22 mouse cellular contexts compared by ENCODE assay signal in the genomic region with DNA sequence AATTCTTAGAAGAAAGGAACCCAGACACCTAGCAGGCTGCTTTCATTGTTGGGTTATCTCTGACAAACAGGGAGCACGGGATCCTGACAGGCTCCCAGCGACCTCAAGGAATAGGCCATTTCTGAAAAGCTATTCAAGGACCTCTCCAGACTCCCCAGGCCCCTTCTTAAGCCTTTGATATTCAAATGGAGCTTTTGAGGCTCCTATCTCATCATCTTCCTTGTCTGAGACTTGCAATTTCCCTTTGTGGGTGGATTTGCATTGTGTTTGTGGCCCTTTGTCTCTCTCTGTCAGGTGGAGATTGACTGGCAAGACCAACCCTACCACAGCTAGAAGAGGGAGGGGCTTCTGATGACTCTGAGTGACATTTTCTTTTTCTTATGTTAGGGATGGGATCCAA.
A peak's percentile ranks its signal among the peaks of the same experiment; 100 is the strongest.
DNase-seq lines count a peak whose midpoint lies in the region; ATAC-seq and TF ChIP-seq lines count a peak whose summit lies in the region.
"Had no signal": no experiment of that assay in that cellular context is flagged by ENCODE, and none has a peak within 500 bp of the region (broad histone marks: within the 10 kb centered on the region; RNA-seq: fewer than 3 reads in every experiment).

No protein-coding gene starts in this region.

- no peaks in the 10 kb centered on the region for H3K27me3 ChIP-seq in midbrain, embryonic 10.5 days (ENCODE audit: low read depth, poor library complexity, severe bottlenecking)
- H3K27me3 ChIP-seq in midbrain, embryonic 16.5 days (ENCODE audit: control insufficient read depth, insufficient read depth, low read depth, low read length): no peaks in the 10 kb centered on the region
- H3K27me3 ChIP-seq in ES-Bruce4 (ENCODE audit: control insufficient read depth, insufficient read depth, low read length, poor library complexity, severe bottlenecking): no peaks in the 10 kb centered on the region
- H3K27me3 ChIP-seq in midbrain, embryonic 14.5 days (ENCODE audit: control insufficient read depth, insufficient read depth, low read length): no peaks in the 10 kb centered on the region
- H3K27me3 ChIP-seq in intestine, postnatal 0 days (replicated peaks; ENCODE audit: control insufficient read depth, insufficient read depth, low read length): no peaks in the 10 kb centered on the region
- H3K27me3 ChIP-seq: heart, embryonic 12.5 days; hindbrain, embryonic 12.5 days had no signal

- H3K4me2 ChIP-seq in midbrain, embryonic 16.5 days (ENCODE audit: low read length): no peak overlapping the region
- H3K4me2 ChIP-seq in midbrain, embryonic 14.5 days (ENCODE audit: low read length): no peak overlapping the region
- H3K4me2 ChIP-seq in intestine, postnatal 0 days (replicated peaks; ENCODE audit: low read depth): no peak overlapping the region
- H3K4me2 ChIP-seq: heart, embryonic 12.5 days; hindbrain, embryonic 12.5 days had no signal

- no peaks in the 10 kb centered on the region for H3K9me3 ChIP-seq in midbrain, embryonic 10.5 days (replicated peaks)
- H3K9me3 ChIP-seq in midbrain, embryonic 16.5 days (replicated peaks; ENCODE audit: control insufficient read depth, low read length, poor library complexity, severe bottlenecking): no peaks in the 10 kb centered on the region
- H3K9me3 ChIP-seq in ES-Bruce4 (replicated peaks; ENCODE audit: control insufficient read depth, insufficient read depth, low read length, poor library complexity, severe bottlenecking): no peaks in the 10 kb centered on the region
- no peaks in the 10 kb centered on the region for H3K9me3 ChIP-seq in midbrain, embryonic 14.5 days (ENCODE audit: control insufficient read depth, low read length)
- H3K9me3 ChIP-seq in intestine, postnatal 0 days (ENCODE audit: control insufficient read depth): no peaks in the 10 kb centered on the region
- H3K9me3 ChIP-seq: heart, embryonic 12.5 days; hindbrain, embryonic 12.5 days had no signal

- no peak for TF ChIP-seq POLR2A in ES-Bruce4 (IDR thresholded peaks at IDR 0.05; ENCODE audit: insufficient read depth, low read length)

- TF ChIP-seq EP300 in ES-Bruce4 (IDR thresholded peaks at IDR 0.05; ENCODE audit: insufficient read depth, low read depth, low read length): peak; percentile 79

- peaks cover 39% of the 10 kb centered on the region for H3K4me1 ChIP-seq in midbrain, embryonic 10.5 days
- H3K4me1 ChIP-seq in midbrain, embryonic 16.5 days (ENCODE audit: control insufficient read depth, insufficient read depth, low read length): peaks cover 9% of the 10 kb centered on the region; the same call in 1 of the 2 replicates
- H3K4me1 ChIP-seq in ES-Bruce4 (ENCODE audit: control insufficient read depth, insufficient read depth, low read length): peaks cover 6% of the 10 kb centered on the region
- H3K4me1 ChIP-seq in midbrain, embryonic 14.5 days (ENCODE audit: control insufficient read depth, insufficient read depth, low read length): 0 out of 2 replicates have a peak, but pooled peaks cover 9% of the 10 kb centered on the region
- H3K4me1 ChIP-seq in intestine, postnatal 0 days (replicated peaks; ENCODE audit: control insufficient read depth, insufficient read depth, low read length): no peaks in the 10 kb centered on the region
- H3K4me1 ChIP-seq: heart, embryonic 12.5 days had no signal

- ATAC-seq in midbrain, embryonic 16.5 days: no peak
- no peak for ATAC-seq in midbrain, embryonic 14.5 days (ENCODE audit: low FRiP score, low TSS enrichment)
- ATAC-seq in intestine, postnatal 0 days: no peak
- ATAC-seq: forebrain, postnatal 0 days; inflammation-experienced regulatory T-cells, adult 6 months; lung, postnatal 0 days had no signal

- WGBS in midbrain, embryonic 10.5 days: 2% methylated on average over 2 of the region's 2 CpGs
- WGBS in midbrain, embryonic 16.5 days: 0% methylated on average over 2 of the region's 2 CpGs
- 2% methylated on average over 2 of the region's 2 CpGs for WGBS in midbrain, embryonic 14.5 days
- WGBS in intestine, postnatal 0 days: 23% methylated on average over 2 of the region's 2 CpGs

- H3K27ac ChIP-seq in midbrain, embryonic 10.5 days (replicated peaks): peak overlapping the region; percentile 75
- H3K27ac ChIP-seq in midbrain, embryonic 16.5 days (ENCODE audit: low read length): no peak overlapping the region
- H3K27ac ChIP-seq in ES-Bruce4 (ENCODE audit: insufficient read depth, low read length): peak overlapping the region; percentile 94
- 0 out of 2 replicates have a peak overlapping the region, but pooled peaks have one; percentile 0 for H3K27ac ChIP-seq in midbrain, embryonic 14.5 days (replicated peaks; ENCODE audit: low read depth, low read length)
- no peak overlapping the region for H3K27ac ChIP-seq in intestine, postnatal 0 days (ENCODE audit: low read depth, low read length)
- H3K27ac ChIP-seq: hindbrain, embryonic 12.5 days; macrophage had no signal

- H3K36me3 ChIP-seq in midbrain, embryonic 10.5 days: no peaks in the 10 kb centered on the region
- no peaks in the 10 kb centered on the region for H3K36me3 ChIP-seq in midbrain, embryonic 16.5 days (ENCODE audit: control insufficient read depth, insufficient read depth, low read length)
- no peaks in the 10 kb centered on the region for H3K36me3 ChIP-seq in ES-Bruce4 (ENCODE audit: control insufficient read depth, insufficient read depth, low read length, poor library complexity, severe bottlenecking)
- H3K36me3 ChIP-seq in midbrain, embryonic 14.5 days (ENCODE audit: control insufficient read depth, insufficient read depth, low read length): no peaks in the 10 kb centered on the region
- H3K36me3 ChIP-seq in intestine, postnatal 0 days (ENCODE audit: control insufficient read depth, insufficient read depth): no peaks in the 10 kb centered on the region
- H3K36me3 ChIP-seq: hindbrain, embryonic 12.5 days had no signal

- no peak overlapping the region for H3K9ac ChIP-seq in midbrain, embryonic 16.5 days (ENCODE audit: low read depth, low read length)
- no peak overlapping the region for H3K9ac ChIP-seq in ES-Bruce4 (ENCODE audit: low read depth, poor library complexity, severe bottlenecking)
- H3K9ac ChIP-seq in midbrain, embryonic 14.5 days (replicated peaks; ENCODE audit: low read length): no peak overlapping the region
- no peak overlapping the region for H3K9ac ChIP-seq in intestine, postnatal 0 days (ENCODE audit: low read depth, low read length)
- H3K9ac ChIP-seq: forebrain, postnatal 0 days; heart, embryonic 12.5 days; hindbrain, embryonic 12.5 days had no signal

- peak; percentile 32 for DNase-seq in midbrain, embryonic 10.5 days (ENCODE audit: low spot score)
- DNase-seq in R1 (ENCODE audit: low read depth, low spot score): peak; percentile 100
- DNase-seq in midbrain, embryonic 14.5 days: peak; percentile 40
- no peak for DNase-seq in cerebellum, postnatal 14 days
- DNase-seq: adrenal gland, adult 8-10 months; B cell, adult 2 months; cerebellum, adult 18-20 months; cerebellum, postnatal 36 days; forebrain, postnatal 0 days; gastrocnemius, postnatal 25 days; heart, adult 18-20 months; heart, postnatal 10 days; kidney, adult 8-10 months; kidney, postnatal 10 days had no signal

- no peak overlapping the region for H3K4me3 ChIP-seq in midbrain, embryonic 10.5 days
- no peak overlapping the region for H3K4me3 ChIP-seq in midbrain, embryonic 16.5 days (ENCODE audit: low read depth, low read length)
- no peak overlapping the region for H3K4me3 ChIP-seq in ES-Bruce4 (ENCODE audit: low read depth, low read length)
- no peak overlapping the region for H3K4me3 ChIP-seq in midbrain, embryonic 14.5 days (replicated peaks; ENCODE audit: low read depth, low read length)
- no peak overlapping the region for H3K4me3 ChIP-seq in intestine, postnatal 0 days (ENCODE audit: low read depth, low read length)
- H3K4me3 ChIP-seq: heart, embryonic 12.5 days; hindbrain, embryonic 12.5 days had no signal

- TF ChIP-seq CTCF in ES-Bruce4 (IDR thresholded peaks at IDR 0.05; ENCODE audit: low read depth, low read length): no peak
- no peak for TF ChIP-seq CTCF in intestine, postnatal 0 days (IDR thresholded peaks at IDR 0.05; ENCODE audit: low read depth)

Comparison
In these comparisons a context has a peak if more than half of its experiments do, and no peak if none do; other contexts are left out.
1. H3K27ac ChIP-seq: peak in midbrain, embryonic 10.5 days (single experiment), ES-Bruce4 (single experiment) and midbrain, embryonic 14.5 days (single experiment); none in midbrain, embryonic 16.5 days (single experiment) and intestine, postnatal 0 days (single experiment).
2. DNase-seq: peak in midbrain, embryonic 10.5 days (single experiment), R1 (single experiment) and midbrain, embryonic 14.5 days (single experiment); none in cerebellum, postnatal 14 days (0 of 2).